Mouse (Mus musculus) c-Kit-positive CD71-positive TER-119-positive erythroid progenitor cells, embryonic 14.5 days (primary cell): ENCODE measurements at regions not wholly inside any gene's neighbourhood (a gene's known extent, or its start where the extent isn't known, plus 50 kb on each side); places are given as distances from the start of the nearest gene placed in this dataset.

Source experiments
- DNase-seq: peaks from one replicate; pipeline ENCODE4 v3.0.0-alpha.2; 2013; ENCODE audit warnings: low spot score

DNA sequence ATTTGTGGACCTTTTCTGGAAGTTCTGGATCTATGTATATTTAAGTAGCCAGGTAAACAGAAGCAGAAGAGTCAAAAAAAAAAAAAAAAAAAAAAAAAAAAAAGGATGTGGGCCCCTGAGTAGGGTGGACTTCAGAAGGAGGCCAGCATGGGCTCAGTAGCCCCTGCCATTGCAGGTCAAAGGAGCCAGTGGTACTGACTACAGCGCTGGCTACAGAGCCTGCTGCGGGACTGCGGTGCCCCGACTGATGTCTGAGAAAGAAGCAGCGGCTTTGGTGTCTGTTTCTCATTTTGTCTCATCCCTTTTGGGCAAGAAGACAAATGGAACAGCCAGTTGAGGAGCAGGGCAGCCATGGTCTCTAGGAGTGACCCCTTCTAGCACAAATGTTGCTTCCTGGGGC is 134.9 kb downstream of the Gm4791 start:
- DNase-seq: no peak

DNA sequence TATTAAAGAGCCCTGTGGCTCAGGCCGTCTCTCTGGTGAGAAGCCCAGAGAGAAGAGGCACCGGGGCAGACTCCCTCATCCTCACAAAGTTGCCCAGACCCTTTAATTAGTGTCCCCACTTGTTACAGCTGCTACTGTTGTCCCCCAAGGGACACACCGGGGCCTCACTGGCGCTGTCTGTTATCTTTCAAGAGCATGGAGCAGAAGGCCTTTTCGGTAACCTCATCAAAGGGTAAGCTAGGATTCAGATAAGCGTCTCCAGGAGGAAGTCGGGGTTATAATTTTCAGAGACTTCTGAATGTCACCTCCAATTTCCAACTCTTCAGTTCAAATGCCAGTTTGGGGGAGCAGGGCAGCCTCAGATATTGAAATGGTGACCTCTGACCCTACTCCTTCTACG is 135.3 kb downstream of the Gm4791 start:
- peak; percentile 34 for DNase-seq

DNA sequence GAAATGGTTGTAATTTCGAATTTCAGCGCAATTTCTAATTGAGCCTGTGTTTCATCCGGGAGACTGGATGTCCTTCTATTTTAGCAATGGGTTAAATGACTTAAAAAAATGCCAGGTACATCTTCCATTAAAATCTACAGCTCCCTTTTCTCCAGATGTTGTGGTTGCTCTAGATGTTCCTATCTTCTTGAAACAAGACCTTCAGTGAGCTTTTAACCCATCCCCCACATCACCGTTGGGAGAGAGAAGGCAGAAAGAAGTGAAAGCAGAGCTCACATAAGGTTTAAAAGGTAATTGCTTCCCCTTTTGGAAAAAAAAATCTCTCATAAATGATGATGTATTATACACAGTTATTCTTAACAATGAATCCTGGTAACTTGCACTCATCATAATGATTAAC is 135.9 kb downstream of the Gm4791 start:
- peak; percentile 47 for DNase-seq

DNA sequence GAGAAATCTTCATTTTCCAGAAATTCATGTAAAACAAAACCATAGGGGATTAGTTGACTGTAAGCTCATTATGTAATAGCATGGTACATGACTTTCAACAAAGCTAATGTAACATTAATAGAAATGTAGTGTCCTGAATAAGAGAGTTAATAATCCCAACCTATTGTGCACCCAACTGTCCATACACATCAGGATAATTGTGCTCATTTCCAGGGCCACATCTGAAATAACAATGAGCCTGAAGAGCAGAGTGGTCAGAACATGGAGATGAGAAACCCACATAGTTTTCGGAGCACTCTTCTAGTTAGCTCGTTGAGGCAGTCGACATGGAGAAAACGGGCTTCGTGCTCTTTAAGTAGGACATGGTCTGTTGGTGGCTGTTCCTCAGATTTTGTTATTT is 138.1 kb downstream of the Gm4791 start:
- no peak for DNase-seq

DNA sequence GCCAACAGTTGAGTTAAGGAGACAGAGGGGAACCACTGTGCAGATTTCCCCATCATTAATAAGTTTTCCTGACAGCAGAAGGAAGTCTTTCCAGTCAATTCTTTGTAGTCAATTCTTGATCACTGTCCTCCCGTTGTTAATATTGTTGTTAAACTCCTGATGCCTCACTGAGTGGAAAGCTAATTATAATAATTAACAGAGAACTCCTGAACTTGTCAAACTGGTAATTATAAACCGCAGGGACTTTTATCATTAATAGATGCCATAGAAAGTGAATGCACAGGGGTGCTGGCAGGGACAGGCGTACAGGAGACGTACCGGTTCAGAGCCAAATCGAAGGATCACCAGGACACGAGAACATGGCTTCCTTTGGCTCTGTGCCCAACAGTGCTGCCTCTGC is 154.9 kb downstream of the Gm4791 start:
- DNase-seq: no peak

DNA sequence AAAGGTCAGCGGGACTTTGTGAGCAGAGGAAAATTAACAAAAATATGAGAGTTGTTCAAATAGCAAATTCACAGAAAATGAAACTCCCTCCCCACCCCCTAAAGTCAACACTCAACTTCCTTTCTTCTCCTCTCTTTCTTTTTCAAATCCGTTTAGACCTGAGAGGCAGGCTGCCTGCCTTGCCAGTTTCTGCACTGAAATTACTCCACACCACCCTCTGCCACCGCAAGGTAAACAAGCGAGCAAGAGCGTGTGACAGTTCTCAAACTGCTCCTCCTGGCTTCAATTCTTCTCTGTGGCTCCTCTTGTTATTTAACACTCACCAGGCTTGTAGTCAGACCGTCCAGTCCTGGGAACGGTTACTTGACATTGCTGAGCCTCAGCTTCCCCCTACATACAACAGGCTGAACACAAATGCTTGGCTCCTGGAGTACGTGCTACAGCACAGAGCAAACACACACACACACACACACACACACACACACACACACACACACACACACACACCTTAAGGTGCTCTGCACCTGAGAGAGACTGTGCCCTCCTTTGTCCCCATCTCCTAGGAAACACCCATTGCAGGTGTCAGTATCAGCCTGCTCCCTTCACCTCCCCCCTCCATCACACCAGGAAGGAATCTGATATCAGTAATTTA is 167.1 kb downstream of the Gm4791 start:
- DNase-seq: no peak

DNA sequence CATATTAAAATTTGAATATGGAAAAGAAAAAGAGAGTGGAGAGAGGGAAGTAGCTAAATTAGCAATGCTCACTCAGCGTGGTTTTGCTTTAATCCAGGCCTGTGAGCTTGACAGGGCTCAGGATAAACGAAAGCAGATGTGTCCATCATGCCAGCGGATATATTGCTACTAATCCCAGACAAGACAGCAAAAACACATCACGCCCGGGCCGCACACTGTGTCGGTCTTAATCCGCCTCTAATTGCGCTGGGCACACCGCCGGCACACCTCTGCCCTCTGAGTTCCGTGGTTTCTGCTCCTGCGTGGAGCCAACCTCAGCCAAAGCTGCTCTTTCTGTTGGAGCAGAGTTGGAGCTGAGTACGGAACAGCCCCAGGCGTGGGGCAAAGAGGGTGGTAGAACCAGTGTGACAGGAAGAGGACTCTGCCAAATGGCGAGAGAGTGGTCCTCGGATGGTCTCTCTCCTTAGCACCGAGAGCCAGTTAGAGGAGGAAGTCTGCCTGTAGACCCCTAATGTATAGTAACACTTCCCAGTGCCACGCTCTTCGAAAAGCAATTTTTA is 169.2 kb downstream of the Gm4791 start:
- no peak for DNase-seq

DNA sequence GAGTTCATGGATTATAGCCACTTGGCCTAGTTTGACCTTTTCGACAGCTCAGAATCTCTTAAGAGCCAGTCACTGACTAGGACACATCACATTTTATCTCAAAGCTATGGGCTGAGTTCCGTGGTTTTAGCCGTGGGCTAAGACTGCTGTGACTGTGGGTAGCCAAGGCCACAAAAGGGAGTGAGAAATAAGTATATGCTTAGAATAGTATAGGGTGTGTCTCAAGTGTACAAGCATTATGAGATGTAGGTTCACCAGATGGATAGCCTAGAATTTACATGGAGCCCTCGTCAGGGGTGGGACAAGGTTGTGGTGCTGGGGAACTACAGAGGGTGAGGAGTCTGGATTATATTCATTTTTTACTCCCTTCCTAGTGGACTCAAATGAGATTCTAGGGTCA is 177.5 kb downstream of the Gm4791 start:
- DNase-seq: no peak

DNA sequence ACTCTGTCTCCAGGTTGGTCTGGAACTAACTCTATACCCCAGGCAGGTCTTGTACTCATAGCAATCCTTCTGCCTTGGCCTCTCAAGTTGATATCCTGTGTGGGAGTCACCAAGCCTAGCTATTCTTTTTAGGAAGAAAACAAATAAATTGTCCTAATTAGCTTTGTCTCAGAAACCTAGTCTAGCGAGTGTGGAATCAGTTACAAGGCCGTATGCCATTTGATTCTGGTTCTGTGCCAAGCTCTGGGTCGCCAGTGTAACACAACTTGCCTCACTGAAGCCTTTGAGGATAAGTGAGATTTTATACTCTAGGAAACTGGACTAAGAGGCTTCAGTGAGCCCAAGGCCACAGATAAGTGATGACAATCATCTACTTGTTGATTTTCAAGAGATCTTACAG is 219.6 kb downstream of the Gm4791 start:
- DNase-seq: no peak

DNA sequence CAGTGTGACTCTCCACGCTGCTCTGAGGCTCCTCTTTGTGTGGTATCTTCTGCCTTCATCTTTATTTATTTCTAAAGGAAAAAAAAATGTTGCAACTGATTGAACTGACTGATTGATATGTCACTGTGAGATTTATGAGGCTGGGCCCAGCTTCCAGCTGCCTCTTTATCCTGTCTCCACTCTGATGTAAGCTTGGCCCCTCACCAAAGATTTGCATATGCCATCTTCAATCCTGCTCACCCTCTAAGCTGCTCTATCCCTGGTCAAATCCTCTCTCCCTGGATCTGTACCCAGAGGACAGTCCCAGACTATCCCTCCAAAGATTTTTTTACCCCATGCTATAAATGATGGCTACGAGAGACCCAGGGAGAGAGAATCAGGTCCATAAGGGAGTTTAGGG is 225.0 kb downstream of the Gm4791 start:
- no peak for DNase-seq

DNA sequence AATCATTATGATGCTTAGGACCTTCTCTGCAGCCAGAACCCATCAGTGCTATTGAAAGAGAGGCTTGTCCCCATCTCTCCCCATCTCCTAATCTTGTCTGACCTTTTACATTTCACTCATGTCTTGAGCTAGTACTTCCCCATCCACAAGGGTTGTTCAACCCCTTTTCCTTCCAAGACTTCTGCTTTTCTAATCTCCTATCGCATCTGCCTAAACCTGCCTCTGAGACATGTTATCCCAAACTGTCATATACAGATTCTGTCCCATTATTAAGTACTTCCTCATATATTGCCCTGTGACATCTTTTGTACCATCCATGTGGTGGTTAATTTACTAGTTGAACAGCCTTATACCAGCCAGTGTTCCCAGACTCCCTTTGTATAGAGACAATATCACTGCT is 225.7 kb downstream of the Gm4791 start:
- DNase-seq: no peak

DNA sequence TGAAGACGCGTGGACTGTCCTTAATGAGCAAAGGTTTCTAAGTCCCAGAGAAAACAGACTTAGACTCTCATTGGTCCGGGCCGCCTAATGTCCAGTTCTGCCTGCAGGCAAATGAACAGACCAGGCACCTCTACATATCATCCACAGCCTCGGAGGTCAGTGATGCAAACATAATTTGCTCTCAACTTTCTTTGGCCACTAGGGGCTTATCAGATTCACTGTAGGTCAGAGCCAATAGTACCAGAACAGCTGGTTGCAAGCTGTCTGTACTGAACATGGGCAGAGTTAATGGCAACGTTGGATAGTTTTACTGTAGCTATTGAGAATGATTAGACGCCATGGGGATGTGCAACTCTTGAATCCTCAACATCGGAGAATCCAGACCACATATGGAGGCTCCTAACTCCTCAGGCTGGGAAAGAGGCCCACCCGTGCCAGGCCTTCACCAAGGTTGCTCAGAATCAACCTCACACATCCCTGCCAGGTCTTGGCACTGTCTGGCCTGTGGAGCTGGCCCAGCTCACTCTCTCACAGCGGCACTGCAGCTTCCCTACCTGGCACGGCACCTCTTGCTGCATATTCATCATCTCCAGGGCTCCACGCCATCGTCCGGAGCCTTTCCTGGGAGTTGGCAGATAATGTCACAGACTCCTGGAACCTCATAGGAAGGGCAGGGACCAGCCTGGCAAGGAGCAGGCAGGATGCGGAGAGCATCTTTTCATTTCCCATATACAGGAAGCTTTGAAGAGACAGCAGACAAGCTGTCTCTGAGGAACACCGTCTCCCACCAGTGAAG is 228.1 kb downstream of the Gm4791 start:
- no peak for DNase-seq

DNA sequence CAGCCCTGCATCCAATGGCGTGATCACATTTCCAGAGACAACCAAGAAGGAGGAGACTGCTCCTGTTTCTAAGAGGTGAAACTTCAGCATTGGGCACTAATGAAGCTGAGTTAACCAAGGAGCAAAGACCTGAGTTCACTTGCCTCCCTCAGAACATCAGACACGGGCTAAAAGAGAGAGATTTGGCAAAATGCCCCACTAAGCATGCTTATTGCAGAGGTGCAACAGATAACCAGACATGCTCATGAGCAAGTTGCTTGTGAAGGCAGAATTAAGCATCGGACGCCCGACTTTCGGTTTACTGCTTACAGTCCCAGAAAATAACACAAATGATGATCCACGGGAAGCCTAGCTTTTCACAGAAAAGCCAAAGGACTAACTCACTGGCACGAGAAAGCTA is 228.8 kb downstream of the Gm4791 start:
- no peak for DNase-seq

DNA sequence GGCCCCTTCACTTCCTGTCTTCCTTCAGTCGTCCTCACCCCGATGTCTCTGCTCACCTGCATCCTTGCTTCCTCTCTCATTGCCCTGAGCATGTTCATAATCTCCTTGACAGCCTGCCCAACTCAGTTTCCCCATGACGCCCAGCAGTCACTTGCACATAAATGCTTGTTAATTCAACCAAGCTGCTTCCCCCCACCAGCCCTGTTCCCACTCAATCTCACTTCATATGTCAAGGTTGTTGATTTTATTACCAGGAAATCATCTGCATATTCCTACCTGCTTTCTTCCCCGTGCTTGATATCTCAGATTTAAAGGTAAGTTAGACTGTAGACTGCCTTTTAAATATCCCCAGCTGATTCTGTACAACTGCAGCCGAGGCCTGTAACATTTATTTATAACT is 230.2 kb downstream of the Gm4791 start:
- no peak for DNase-seq

DNA sequence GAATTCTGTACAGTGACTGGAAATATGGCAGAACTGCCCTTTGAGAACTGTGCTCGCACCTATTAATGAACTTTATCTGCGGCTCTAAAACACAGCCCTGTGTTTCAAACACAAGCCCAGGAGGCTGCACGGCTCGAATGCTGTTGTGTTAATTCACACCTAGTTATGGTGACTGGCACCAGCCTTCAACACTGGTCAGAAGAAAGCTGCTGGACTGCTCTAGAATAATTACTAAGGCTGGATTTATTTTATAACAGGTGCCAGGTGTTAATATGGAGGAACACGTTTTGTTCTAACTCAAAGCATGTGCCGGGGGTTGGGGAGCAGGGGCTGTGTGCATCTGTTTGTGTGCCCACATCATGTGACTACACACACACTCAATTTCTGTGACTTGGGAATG is 230.8 kb downstream of the Gm4791 start:
- no peak for DNase-seq

DNA sequence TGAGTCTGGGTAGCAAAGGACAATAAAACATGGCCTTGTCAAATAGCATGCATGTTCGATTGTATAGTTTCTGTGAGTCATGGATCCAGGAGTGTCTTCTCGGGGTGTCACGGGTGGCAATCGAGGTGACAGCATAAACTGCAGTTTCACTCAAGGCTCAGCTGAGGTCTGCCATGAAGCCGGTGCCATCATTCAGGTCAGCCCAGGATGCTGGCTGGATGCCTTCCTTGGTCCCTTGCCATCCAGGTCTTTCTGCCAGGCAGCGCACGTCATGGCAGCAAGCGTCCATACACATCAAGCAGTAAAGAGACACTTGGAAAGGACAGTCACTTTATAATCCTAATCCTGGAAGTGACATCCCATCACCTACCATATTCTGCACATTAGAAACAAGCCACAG is 242.4 kb downstream of the Gm4791 start:
- DNase-seq: no peak

DNA sequence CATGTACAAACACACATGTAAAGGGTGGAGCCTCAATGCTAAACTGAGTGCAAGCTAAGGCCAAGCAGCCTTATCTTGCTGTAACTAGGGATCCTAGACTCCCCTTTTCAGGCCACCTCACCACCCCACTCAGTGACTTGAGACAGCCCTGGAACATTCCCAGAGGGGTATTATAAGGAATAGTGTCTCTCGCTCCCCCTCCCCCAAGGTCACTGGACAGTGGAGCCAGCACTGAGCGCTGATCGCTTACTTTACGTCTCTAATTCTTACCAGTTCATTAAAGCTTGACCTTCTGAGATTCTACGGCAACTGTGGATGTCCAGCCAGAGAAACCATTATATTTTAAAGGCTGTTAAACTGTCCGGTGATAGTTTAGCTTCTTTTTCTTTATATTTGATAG is 243.5 kb downstream of the Gm4791 start:
- no peak for DNase-seq

DNA sequence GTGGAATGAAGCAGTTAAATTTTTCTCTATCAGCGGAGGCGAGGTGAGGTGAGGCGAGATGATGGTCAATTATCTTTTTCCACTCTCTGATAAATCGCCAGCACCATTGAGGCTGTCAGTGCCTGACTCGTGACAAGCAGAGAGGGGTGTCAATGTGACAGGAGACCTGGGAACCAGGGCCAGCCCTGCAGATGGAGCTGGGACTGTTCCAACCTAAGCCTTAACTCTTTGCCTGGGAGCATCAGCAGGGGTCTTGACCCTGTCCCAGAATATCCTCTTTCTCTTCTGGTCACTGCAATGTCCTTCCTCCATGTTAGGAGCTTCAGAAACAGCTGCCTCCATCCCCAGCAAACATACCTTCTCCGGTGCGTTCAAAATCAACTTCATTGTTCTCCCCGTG is 244.0 kb downstream of the Gm4791 start:
- DNase-seq: no peak

DNA sequence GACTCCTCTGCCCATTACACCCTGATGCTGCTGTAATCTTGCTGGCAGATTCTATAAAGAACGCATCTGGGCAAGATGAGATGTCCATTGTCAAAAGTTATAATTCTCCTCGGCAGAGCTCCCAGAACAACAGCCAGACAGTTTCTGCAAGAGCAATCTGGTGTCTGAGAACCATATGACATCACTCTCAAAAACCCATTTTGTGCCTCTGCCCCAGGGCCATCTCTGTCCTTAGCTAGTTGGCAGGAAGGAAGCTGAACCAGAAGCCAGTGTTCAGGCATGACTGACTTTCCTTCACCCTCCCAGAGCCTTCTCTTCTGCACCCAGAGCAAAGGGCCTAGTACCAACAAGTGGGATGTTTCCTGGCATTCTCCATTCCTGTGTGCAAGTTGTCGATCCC is 250.5 kb downstream of the Gm4791 start:
- DNase-seq: no peak

DNA sequence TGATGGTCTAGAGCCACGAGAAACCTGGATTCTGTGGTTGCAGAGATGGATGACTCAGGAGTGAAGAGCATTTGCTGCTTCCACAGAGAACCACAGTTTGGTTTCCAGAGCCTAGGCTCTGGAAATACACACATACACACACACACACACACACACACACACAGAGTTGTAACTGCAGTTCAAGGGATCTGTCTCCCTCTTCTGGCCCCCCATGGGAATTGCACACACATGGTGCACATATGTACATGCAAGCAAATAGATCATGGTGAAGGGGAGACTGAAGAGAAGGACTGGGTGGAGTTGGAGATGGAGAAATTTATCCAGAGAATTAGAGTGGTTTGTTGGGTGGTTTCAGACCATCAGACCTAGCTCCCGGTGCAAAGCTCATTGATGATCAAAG is 252.6 kb downstream of the Gm4791 start:
- no peak for DNase-seq

DNA sequence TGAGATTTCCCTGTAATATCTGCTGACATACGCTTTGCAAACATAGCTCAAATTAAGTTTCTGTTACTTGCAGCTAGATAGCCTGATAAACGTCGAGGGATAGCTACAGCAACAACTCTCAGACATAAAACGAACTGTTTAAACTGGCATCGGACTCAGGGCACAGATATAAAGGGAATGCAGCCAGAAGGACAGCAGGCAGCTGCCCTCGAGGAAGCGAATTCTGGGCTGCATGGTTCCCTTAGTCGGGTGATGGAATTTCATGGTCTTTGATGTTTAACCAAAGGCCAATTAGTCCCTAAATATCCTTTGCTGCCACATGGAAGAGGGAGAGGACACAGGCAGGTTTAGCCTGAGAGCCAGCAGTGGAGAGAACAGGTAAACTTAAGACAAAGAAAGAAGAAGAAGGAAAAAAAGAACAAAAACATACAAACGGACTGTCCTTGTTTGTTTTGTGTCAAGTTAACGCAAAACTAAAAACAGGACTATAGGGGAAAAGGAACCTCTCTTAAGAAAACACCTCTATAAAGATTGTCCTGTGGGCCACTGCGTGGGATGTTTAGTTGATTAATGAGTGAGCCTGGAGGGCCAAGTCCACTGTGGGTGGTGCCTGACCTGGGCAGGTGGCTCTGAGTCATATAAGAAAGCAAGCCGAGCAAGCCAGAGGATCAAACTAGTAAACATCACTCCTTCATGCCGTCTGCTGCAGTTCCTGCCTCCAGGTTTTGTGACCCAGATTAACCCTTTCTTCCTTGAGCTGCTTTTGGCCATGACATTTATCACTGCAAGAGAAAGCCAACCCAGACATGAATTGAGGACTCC is 255.5 kb downstream of the Gm4791 start:
- DNase-seq: no peak

DNA sequence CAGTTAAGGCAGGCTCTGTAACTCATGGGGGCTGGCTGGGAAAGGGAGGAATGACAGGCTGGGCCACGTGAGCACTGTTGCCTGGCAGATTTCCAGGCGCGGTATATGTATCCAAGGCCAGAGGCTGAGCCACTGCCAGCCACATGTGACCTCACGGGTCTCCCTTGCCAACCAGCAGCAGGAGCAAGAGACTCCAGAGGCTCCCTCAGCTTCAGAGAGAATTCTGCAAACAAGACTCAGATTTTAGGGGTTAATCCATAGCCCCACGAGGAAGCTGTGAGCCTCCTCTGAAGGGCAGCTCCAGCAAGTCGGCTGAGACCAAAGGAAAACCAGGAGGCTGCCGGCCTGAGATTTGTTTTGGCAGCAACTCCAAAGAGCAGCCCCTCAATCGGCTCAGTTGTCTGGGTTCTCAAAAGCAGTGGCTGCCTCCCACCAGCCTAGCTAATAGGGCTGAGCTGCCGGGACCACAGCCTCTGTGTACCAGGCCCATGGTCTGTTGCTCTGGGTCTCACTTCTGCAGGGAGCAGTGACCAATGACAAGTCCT is 264.0 kb upstream of the Cadm1 start:
- no peak for DNase-seq
